In genomic region chr5:32080490-32081219, GRCm38 (mm10) we compare ENCODE assay signal across 12 mouse cellular contexts. TPM values are rescaled to one million over a fixed set of nuclear protein-coding genes. Genes with fewer than 3 reads are reported as not detected.
A peak's percentile ranks its signal among the peaks of the same experiment; 100 is the strongest.
DNase-seq lines count a peak whose midpoint lies in the region; ATAC-seq and TF ChIP-seq lines count a peak whose summit lies in the region.
"Had no signal": no experiment of that assay in that cellular context is flagged by ENCODE, and none has a peak within 500 bp of the region (broad histone marks: within the 10 kb centered on the region; RNA-seq: fewer than 3 reads in every experiment).

No protein-coding gene starts in this region.

- no peak for ATAC-seq in lung, embryonic 14.5 days (ENCODE audit: insufficient read depth)

- H3K4me3 ChIP-seq in heart, embryonic 10.5 days: no peak overlapping the region
- H3K4me3 ChIP-seq in lung, embryonic 14.5 days (ENCODE audit: low read depth, low read length): no peak overlapping the region
- H3K4me3 ChIP-seq: hindbrain, embryonic 12.5 days; kidney, embryonic 15.5 days; lung, embryonic 15.5 days had no signal

- no peak overlapping the region for H3K4me2 ChIP-seq in lung, embryonic 14.5 days
- H3K4me2 ChIP-seq: hindbrain, embryonic 12.5 days; kidney, embryonic 15.5 days; lung, embryonic 15.5 days had no signal

- H3K27ac ChIP-seq in heart, embryonic 10.5 days: peak overlapping the region; percentile 37
- 0 out of 2 replicates have a peak overlapping the region, but pooled peaks have one; percentile 43 for H3K27ac ChIP-seq in lung, embryonic 14.5 days (ENCODE audit: low read depth)
- H3K27ac ChIP-seq: hindbrain, embryonic 12.5 days; kidney, embryonic 15.5 days; lung, embryonic 15.5 days had no signal

- no peak for TF ChIP-seq CTCF in lung, embryonic 14.5 days (IDR thresholded peaks at IDR 0.05; ENCODE audit: low read depth)

- H3K4me1 ChIP-seq in heart, embryonic 10.5 days: peaks cover 26% of the 10 kb centered on the region
- H3K4me1 ChIP-seq in lung, embryonic 14.5 days (ENCODE audit: insufficient read depth): 0 out of 2 replicates have a peak, but pooled peaks cover 3% of the 10 kb centered on the region

- 33% methylated on average over 7 of the region's 7 CpGs for WGBS in heart, embryonic 10.5 days
- 44% methylated on average over 7 of the region's 7 CpGs for WGBS in lung, embryonic 14.5 days

- no peaks in the 10 kb centered on the region for H3K27me3 ChIP-seq in heart, embryonic 10.5 days (ENCODE audit: insufficient read depth, poor library complexity, severe bottlenecking)
- H3K27me3 ChIP-seq in lung, embryonic 14.5 days (ENCODE audit: insufficient read depth, low read length): no peaks in the 10 kb centered on the region
- H3K27me3 ChIP-seq: hindbrain, embryonic 12.5 days; kidney, embryonic 15.5 days; lung, embryonic 15.5 days had no signal

- 0 out of 2 replicates have a peak, but pooled peaks cover 2% of the 10 kb centered on the region for H3K36me3 ChIP-seq in heart, embryonic 10.5 days
- no peaks in the 10 kb centered on the region for H3K36me3 ChIP-seq in lung, embryonic 14.5 days (ENCODE audit: insufficient read depth)
- H3K36me3 ChIP-seq: hindbrain, embryonic 12.5 days; kidney, embryonic 15.5 days; lung, embryonic 15.5 days had no signal

- H3K9ac ChIP-seq in lung, embryonic 14.5 days: no peak overlapping the region
- H3K9ac ChIP-seq: hindbrain, embryonic 12.5 days; kidney, embryonic 15.5 days; lung, embryonic 15.5 days had no signal

- intact Hi-C loops in heart, postnatal 36 days (cut with DNase I): no loop called here

- no peaks in the 10 kb centered on the region for H3K9me3 ChIP-seq in heart, embryonic 10.5 days
- no peaks in the 10 kb centered on the region for H3K9me3 ChIP-seq in lung, embryonic 14.5 days (ENCODE audit: low read depth, low read length)
- H3K9me3 ChIP-seq: hindbrain, embryonic 12.5 days; kidney, embryonic 15.5 days; lung, embryonic 15.5 days had no signal

- DNase-seq in heart, embryonic 10.5 days (ENCODE audit: low spot score): no peak
- DNase-seq in heart, postnatal 36 days: no peak
- DNase-seq in lung, embryonic 14.5 days: peak; percentile 38
- DNase-seq in lung, postnatal 14 days: no peak
- DNase-seq in frontal cortex, postnatal 36 days (ENCODE audit: low spot score in 2 of 2): peak; percentile 29 to 54
- DNase-seq in right cerebral cortex, postnatal 36 days (ENCODE audit: low spot score in 2 of 2): peak; percentile 18 to 23
- no peak for DNase-seq in kidney, adult 9 months
- DNase-seq: adrenal gland, postnatal 10 days; cerebellum, adult 11-12 months had no signal

RNA-seq across cellular contexts. Expression of gene Fosl2, which starts 54.9 kb away (rescaled TPM):
- 2.1 TPM in 2 replicates for polyA plus RNA-seq in heart, embryonic 10.5 days (2016; fragmentation: Nextera tagmentation; extraction: Ambion mirVana)
- total RNA-seq in heart, postnatal 36 days (2021): 10 to 100 TPM; 28.4 to 35.1 TPM
- polyA plus RNA-seq in lung, embryonic 14.5 days (2014; fragmentation: Nextera tagmentation; extraction: Ambion mirVana): 3.9 and 4.0 TPM in 2 replicates

Comparison
In these comparisons a context has a peak if more than half of its experiments do, and no peak if none do; other contexts are left out.
1. DNase-seq: peak in lung, embryonic 14.5 days (single experiment), frontal cortex, postnatal 36 days (2 of 2) and right cerebral cortex, postnatal 36 days (2 of 2); none in heart, embryonic 10.5 days (single experiment), heart, postnatal 36 days (0 of 2), lung, postnatal 14 days (single experiment) and kidney, adult 9 months (single experiment).